Mouse (Mus musculus): Measurements from ENCODE around the gene Tgm2.

Gene Tgm2

GRCm38 (mm10) chr2:158167496-158168205, 21.4 kb upstream of the Tgm2 start:
- no peak for DNase-seq (ENCODE audit: extremely low read depth, low read depth, low spot score)

- DNase-seq (ENCODE audit: extremely low read depth, low read depth, low spot score), result no peak
Observed at GRCm38 (mm10) chr2:158166628-158167027, 20.4 kb upstream of the Tgm2 start.

GRCm38 (mm10) chr2:158165776-158166175, 19.5 kb upstream of the Tgm2 start:
- DNase-seq (ENCODE audit: extremely low read depth, low read depth, low spot score), result no peak

GRCm38 (mm10) chr2:158163034-158163433, 16.8 kb upstream of the Tgm2 start:
- no peak for DNase-seq (ENCODE audit: extremely low read depth, low read depth, low spot score)

GRCm38 (mm10) chr2:158161761-158162160, 15.5 kb upstream of the Tgm2 start:
- no peak for DNase-seq (ENCODE audit: extremely low read depth, low read depth, low spot score)

GRCm38 (mm10) chr2:158159376-158160235, 13.4 kb upstream of the Tgm2 start:
- DNase-seq (ENCODE audit: extremely low read depth, low read depth, low spot score), result no peak

- no peak for DNase-seq (ENCODE audit: extremely low read depth, low read depth, low spot score)
Observed at GRCm38 (mm10) chr2:158157654-158158053, 11.4 kb upstream of the Tgm2 start.

GRCm38 (mm10) chr2:158156487-158156886, 10.3 kb upstream of the Tgm2 start:
- DNase-seq (ENCODE audit: extremely low read depth, low read depth, low spot score), result no peak

- no peak for DNase-seq (ENCODE audit: extremely low read depth, low read depth, low spot score)
Observed at GRCm38 (mm10) chr2:158155615-158156014, 9.4 kb upstream of the Tgm2 start.

GRCm38 (mm10) chr2:158155101-158155500, 8.9 kb upstream of the Tgm2 start:
- DNase-seq (ENCODE audit: extremely low read depth, low read depth, low spot score), result no peak

GRCm38 (mm10) chr2:158154641-158155040, 8.4 kb upstream of the Tgm2 start:
- DNase-seq (ENCODE audit: extremely low read depth, low read depth, low spot score), result no peak

- DNase-seq (ENCODE audit: extremely low read depth, low read depth, low spot score), result no peak
Observed at GRCm38 (mm10) chr2:158153728-158154343, 7.6 kb upstream of the Tgm2 start.

- no peak for DNase-seq (ENCODE audit: extremely low read depth, low read depth, low spot score)
Observed at GRCm38 (mm10) chr2:158152685-158153309, 6.6 kb upstream of the Tgm2 start.

GRCm38 (mm10) chr2:158151077-158151476, 4.8 kb upstream of the Tgm2 start:
- no peak for DNase-seq (ENCODE audit: extremely low read depth, low read depth, low spot score)

GRCm38 (mm10) chr2:158146971-158147370, 735 bp upstream of the Tgm2 start:
- no peak for DNase-seq (ENCODE audit: extremely low read depth, low read depth, low spot score)

- no peak for DNase-seq (ENCODE audit: extremely low read depth, low read depth, low spot score)
Observed at GRCm38 (mm10) chr2:158145528-158146065, 639 bp downstream of the Tgm2 start.

- no peak for DNase-seq (ENCODE audit: extremely low read depth, low read depth, low spot score)
Observed at GRCm38 (mm10) chr2:158144750-158145527, 1.3 kb downstream of the Tgm2 start.

- DNase-seq (ENCODE audit: extremely low read depth, low read depth, low spot score), result no peak
Observed at GRCm38 (mm10) chr2:158144263-158144662, 2.0 kb downstream of the Tgm2 start.

GRCm38 (mm10) chr2:158143816-158144215, 2.4 kb downstream of the Tgm2 start:
- no peak for DNase-seq (ENCODE audit: extremely low read depth, low read depth, low spot score)

GRCm38 (mm10) chr2:158142981-158143380, 3.3 kb downstream of the Tgm2 start:
- DNase-seq (ENCODE audit: extremely low read depth, low read depth, low spot score), result no peak
